Mouse (Mus musculus): Measurements from ENCODE around the gene Cbx4.

The Cbx4 gene

DNA sequence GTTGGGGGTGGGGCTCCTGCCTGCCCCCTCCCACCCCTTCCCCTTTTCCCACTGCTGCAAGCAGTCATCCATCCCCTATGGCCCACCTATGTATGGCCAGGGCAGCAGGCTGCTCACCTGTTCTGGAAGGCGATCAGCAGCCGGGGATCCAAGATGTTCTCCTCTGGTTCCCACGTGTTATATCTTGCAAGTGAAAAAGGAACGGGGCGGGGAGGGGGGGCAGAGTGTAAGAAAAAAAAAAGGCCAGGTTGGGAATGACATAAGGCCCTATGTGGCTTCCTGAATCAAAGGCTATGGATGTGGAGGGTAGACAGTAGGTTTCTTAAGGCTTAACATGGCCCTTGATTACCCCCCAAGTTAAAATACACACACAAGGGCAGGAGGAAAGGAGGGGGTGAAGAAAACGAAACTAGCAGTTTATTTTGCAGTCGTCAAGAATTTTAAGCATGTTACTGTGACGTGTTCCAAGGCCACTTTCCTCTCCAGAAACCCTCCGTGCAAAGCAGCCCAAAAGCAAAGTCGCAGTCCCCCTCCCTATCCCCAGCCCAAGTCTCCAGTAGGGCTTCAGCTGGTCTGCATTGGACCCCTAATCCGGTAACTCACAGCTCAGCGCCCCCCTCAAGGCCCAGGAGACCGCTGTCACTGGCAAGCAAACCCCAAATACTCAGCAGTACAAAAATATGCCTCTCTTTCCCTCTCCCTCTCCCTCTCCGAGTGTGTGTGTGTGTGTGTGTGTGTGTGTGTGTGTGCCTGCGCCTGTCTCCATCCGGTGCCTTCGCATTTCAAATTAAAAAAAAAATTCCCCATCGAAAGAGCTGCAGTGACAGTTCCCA, 1.4 kb downstream of the Cbx4 start:
- DNase-seq (ENCODE audit: low read depth, low spot score), result peak; percentile 28

DNA sequence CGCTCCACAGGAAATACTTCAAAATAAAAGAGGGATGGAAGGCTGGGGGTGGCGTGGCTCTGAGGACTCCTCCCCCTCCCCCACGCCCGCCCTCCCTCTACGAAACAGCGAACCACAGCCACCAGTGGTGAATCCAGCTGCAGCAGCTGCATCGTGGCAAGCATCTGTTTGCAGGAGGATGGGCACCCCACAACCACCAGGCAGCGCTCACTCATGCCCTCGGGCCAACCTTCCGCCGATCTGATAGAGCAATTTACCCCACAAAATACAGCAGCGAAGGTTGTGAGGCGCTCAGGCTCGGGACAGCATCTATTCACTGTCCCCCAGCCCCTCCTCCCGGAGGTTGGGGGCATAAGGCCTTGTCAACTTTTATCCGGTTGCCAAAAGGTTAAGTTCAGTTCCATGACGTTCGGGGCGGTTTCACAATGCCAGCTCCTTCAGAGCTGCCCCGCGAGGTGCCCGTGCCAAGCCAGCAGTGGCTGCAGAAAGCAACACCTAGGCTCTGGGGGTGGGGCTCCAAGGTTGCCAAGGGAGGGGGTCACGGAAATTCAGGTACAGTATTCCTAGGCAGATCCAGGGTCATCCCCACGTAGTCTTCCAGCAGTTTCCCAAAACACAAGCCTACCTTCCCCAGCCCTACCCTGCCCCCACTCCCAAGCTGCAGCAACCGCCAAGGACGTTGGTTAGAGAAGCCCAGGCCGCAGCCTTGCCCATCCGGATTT, 2.1 kb downstream of the Cbx4 start:
- DNase-seq (ENCODE audit: low read depth, low spot score), result no peak

DNA sequence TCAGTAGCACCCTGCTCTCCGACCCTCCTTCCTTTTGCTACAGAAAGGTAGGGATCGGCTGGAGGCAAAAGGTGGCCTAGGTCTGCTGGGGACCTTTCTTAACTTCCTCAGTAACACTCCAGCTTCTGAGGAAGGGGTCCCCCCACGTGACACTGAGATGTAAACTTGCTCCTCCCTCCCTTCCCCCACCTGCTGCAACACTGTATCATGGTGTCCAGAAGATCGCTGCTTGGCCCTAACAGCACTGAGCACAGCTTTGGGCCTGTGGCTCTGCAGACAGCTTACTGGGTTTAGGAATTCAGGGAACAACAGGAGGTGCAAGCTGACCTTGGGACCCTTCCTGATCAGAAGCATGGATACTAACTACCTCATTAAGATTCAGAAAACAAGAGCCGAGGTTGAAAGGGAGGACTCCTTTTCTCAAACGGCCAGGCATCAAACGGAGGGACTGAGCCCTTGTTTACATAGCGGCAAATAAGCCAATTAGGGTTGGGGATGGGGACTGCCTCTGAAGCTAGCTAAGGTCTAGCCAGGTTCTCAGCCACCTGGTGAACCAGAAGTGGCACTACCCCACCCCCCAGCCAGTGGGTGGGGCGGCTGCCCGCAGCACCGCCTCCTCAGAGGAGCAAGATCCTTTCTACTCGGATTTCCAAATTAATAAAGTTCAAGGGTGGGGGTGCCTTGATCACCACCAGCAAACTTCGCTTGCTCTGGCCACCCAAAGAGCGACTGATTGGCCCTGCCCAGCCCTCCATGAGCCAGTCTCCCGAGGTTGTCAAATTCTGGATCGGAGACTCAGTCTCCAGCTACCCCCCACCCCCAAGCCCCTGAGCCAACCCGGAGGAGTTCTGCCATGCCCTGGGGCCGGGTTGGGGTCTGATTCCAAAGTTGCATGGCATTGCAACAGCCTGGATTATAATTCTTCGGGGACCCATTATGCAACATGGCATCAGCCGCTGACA, 3.1 kb downstream of the Cbx4 start:
- no peak for DNase-seq (ENCODE audit: low read depth, low spot score)

DNA sequence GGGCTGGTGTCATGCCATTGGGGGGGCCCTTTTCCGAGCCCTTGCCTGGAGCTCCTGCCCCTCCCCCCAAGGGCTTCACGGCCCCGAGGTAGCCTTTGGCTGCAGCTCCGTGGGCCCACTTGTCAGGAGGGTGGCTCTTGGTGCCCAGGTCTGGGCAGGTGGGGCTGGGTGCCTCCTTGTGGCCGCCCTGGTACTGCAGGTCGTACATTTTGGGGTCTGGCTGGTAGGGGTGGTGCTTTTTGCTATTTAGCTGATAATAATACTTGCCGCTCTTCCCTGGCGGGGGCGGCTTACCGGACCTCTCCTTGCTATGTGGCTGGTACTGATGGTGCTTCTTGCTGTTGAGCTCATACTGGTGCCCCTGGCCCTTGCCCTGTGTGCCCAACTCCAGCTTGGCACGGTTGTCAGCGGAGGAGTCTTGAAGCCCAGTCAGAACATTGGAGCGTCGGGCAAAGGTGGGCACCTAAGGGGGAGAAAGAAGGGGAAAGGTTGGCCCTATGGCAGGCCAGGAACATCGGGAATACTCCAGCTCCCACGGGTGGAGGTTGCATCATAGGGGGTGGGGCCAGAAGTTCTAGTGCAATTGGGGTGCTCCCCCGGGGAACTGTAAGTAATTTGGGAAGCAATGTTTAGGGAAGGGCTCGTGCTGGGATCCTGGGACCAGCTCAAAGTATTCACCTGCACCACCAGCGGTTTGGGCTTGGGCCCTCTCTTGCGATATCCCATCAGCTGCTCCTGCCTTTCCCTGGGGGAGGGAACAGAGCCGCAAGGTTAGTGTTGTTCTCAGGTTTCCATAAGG, 4.0 kb downstream of the Cbx4 start:
- no peak for DNase-seq (ENCODE audit: low read depth, low spot score)

DNA sequence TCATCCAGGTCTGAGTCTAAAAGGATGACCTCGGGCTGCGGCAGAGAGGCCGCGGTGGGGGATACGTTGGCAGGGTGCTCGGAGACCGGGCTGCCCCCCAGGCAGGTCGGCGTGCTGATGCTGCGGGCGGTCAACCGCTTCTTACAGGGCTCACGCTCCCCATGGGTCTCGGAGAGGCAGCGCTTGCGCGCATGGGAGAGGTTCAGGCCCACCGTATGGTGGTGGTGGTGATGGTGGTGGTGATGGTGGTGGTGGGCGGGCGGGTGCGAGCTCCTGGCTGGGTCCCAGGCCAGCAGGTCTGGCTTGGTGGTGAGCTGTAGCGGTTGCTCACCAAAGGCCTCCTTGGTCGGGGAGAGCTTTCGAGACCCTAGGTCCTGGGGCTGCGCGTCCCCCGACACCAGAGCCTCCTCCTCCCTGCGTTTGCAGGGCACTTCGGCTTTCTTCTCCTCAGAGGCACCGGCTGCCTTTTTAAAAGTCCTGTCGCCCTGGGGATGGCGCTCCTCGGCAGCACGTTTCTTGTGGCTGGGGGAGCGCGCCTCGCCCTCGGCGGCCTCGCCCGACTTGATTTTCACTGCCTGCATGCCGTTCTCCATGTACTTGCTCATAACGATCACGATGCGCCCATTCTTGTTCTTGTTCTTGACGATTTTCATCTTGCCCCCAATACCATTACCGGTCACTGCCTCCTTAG, 4.7 kb downstream of the Cbx4 start:
- no peak for DNase-seq (ENCODE audit: low read depth, low spot score)

DNA sequence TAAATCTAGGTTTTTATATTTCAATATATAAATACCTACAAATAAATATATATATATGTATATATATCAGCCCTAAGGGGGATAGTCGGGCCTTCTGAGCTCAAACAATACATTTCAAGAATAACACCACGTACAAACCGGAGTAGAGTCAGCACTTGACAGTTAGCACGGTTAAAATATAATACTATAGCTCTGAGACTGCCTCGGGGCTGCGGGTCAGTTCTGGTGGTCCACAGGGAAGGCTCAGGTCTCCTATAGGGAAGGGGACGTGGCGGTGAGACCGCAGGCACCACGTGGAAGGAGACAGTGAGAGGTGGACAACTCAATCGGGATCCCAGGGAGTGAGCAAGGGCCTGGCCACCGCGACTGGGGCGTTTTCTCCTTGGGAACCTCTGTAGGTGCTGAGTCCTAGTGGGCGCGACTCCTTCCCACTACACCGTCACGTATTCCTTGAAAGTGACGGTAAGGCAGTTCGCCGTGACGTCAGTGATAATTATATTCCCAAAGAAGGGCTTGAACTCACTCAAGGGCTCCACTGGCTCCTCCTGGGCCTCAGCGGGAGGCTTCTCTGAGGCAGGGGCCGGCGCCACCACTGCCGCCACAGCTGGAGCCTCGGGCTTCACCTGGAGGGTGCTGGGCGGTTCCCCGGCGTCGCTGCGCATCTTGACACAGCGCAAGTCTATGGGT, 5.4 kb downstream of the Cbx4 start:
- no peak for DNase-seq (ENCODE audit: low read depth, low spot score)

DNA sequence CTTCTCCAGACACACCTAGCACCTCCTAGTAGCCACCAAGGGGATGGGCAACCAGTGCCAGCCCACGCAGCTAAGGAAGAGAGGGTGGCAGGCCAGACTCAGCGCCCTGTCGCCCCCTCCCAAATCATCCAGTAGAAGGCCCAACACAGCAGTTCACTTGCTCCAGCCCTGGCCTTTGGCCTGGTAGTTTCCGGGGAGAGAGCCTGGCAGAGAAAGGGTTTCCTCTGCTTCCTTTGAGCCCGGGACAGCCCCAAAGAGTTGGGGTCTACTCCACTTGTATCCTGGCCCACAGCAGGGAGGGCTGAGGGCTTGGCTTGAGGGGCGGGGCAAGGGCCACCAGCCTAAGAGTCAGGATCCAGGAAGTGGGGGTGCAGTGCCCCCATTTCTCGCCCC, 6.6 kb downstream of the Cbx4 start:
- DNase-seq (ENCODE audit: low read depth, low spot score), result no peak

DNA sequence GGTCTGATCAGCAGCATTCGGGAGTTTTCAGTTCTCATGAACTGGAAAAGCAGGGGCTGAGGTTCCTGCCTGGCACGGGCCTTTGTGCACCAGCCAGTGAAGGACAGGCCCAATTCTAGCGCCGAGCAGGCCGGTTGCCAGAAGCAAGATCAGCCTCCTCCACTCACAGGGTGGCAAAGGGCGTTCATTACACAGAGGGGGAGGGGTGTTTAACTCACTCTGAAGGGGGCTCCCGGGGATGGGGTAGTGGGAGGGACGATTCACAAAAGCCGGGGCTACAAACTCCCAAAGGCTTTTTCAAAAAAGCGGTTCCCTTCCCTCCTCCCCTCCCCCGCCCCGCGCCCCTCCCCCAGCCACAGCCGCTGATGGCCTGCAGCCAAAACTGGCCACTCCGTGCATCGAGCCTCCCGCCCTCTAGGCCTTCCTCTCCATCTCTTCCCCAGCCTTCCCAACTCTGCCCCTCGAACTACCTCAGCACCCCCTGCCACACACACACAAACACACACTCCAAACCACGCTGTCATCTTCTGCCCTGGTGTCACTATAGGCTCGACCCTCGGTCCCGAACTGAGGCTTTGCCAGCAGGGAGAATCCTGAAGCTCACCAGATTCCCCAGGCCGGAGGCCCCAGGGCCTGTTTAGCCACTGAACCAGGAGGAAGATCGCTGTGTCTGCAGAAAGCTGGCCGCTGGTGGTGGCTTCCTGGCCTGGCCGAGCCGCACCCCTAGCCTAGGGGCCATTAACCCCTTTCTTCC, 7.2 kb downstream of the Cbx4 start:
- no peak for DNase-seq (ENCODE audit: low read depth, low spot score)

DNA sequence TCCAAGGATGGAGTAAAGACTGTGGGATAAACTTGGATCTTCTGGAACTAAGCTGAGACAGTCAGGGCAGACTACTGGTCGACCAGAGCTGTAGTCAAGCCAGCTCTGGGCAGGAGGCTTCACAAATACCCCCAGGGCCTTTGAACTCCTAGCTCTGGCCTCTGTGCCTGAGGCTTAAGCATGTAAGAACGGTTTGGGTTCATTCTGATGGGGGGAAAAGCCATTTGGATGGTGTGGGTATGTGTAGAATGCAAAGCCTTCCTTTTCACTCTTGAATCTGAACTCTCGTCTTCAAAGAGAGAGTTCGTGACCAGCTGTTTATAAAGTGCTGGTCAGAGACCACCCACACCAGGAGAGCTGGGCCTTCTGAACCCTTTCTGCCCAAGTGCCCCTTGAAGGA, 8.3 kb downstream of the Cbx4 start:
- no peak for DNase-seq (ENCODE audit: low read depth, low spot score)

DNA sequence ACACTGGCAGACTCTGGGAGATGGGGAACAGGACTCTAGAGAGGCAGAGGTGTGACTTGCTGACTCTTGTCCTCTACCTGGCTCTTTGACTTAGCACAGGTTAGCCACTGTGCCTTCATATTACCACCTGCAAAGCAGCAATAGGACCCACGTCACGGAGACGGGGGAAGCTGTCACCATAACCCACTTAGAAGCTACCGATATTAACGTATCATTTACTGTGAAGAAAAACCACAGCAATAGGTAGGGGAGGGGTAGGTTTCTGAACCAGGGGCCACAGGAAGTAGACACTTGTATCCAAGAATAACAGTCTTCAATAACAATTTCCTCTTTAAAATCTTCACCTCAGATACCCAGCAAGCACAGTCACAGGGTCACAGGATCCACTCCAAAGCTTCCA, 10.2 kb downstream of the Cbx4 start:
- no peak for DNase-seq (ENCODE audit: low read depth, low spot score)

DNA sequence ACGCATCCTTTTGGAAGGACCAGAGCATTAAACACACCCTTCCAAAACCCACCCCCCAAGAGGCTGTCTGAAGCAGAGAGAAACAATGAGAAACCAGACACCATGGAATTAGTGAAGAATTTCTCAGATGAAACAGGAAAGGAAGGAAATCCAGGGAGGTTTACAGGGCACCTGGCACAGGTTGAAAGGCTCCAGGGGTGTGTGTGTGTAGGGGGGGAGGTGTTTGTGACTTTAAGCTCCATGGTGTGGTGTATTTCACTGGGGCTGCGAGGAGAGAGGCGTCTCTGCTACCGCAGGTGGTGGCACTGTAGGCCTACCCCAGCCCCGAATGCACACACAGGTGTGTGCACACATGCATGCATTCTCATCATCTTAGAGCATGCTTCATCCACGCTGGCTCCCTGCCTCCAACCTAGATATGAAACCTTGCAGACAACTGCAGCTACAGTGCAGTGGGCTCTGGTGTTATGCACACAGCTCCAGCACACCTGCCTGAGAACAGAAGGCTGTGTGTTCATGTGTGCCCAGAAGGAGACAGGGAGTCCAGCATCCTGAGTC, 12.1 kb downstream of the Cbx4 start:
- DNase-seq (ENCODE audit: low read depth, low spot score), result no peak

DNA sequence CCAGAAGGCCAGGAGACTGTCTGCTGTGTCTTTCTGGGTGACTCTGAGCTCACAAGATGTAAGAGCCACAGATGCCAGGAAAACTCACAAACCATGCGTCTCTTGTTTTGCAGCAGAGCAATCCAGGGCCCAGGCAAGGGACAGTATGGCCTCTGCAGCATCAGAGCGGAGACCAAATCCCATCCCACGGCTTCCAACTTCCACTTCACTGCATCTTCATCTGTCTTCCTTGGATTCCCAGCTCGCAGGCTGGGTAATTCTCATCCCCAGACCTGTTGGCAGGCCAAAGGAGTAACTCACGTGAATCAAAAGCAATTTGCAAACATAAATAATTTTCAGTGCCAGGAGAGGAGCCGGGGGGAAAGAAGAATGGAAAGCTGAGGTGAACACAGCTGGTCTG, 13.0 kb downstream of the Cbx4 start:
- no peak for DNase-seq (ENCODE audit: low read depth, low spot score)

DNA sequence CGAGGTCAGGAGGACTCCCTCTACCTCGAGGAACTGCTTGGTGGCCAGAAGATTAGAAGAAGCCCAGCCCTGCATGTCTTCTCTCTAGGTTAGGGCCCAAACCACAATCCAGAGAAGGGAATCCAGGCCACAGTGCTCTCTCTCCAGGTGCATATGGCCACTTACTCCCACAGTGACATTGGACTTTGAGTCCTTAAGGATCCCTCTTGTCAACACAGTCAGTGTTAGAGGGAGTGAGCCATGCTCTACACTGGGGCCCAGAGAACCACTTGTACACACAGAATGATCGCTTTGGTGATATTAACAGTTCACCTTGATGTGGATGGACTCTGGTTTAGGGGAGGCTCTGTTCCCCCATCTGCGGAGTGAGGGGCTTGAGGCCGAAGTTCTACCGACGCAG, 13.8 kb downstream of the Cbx4 start:
- DNase-seq (ENCODE audit: low read depth, low spot score), result no peak

DNA sequence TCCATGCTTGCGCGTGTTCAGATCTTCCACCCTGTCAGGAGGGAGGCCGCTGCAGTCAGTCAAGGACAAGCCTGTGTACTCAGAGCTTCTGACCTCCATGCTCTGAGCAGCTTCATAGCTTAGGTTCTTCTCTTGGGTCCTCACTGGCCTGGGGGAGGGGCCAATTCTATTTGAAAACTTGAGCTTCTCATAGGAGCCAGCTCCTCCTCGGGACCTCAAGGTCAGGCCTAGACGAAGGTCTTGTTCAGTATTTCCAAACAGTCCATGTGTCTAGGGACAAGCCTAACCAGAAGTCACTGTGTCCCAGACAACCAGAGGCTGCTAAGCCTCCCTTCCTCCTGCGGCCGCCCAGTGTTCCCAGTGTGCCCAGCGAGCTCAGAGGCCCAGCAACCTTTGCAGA, 19.2 kb downstream of the Cbx4 start:
- no peak for DNase-seq (ENCODE audit: low read depth, low spot score)

DNA sequence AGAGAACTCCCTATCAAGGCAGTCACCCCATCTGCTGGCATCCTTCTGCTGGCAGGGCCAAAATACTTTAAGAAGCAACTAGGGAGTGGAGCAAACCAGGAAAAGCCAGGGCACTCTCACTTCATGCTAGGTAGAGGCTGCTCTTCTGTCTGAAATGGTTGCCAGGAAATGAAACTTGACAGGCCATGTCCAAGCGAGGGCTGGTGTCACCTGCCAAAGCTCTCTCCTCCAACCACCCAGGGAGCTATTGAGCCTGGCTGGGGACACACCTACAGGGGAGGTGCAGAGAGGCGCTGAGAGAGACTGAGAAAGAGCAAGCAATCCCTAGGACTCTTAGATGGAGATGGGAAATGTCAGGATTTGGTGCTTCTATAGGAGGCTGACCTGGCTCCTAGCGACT, 26.8 kb downstream of the Cbx4 start:
- no peak for DNase-seq (ENCODE audit: low read depth, low spot score)

DNA sequence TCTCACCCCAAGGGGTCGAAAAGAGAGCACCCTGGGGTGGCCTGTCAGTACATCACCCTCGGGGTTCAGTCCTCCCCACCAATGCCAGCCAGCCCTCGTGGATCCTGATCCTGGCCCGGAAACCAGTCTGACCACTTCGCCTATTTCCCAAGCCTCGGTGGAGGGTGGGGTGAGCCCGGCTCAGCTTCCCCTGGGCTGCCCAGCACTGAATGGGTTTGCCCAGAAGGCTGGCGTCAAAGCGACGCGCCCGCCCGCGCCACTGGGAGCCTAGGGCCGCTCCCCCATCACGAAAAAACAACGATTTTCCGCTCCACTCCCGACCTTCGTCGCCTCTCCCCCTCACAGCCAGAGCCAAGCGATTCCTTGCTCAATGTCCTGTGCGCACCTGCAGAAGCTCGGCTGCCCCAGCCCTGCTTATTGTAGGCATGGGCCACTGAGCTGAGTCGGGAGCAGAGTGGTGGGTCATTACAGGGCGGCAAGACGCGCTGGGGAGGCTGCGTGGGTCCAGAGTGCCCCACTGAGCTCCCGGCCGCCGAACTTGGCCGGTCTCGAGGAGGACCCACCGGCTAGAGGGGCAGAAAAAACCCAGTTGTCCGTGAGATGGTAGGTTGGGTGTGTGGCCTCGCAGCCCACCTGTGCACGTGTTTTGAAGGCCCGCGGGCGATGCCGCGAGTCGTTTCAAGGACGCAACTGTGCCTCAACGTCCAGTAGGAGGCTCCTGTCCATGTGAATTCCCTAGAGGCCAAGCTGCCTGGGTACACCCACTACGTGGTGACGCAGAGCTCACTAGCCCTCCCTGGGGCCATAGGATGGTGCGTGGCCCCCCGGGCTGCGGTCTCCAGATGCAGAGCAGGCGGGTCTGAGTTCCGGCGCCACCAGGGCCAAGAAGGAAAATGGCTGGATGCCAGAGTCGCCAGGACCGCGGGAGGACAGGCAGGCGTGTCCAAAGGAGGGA, 27.7 kb downstream of the Cbx4 start:
- DNase-seq (ENCODE audit: low read depth, low spot score), result no peak

DNA sequence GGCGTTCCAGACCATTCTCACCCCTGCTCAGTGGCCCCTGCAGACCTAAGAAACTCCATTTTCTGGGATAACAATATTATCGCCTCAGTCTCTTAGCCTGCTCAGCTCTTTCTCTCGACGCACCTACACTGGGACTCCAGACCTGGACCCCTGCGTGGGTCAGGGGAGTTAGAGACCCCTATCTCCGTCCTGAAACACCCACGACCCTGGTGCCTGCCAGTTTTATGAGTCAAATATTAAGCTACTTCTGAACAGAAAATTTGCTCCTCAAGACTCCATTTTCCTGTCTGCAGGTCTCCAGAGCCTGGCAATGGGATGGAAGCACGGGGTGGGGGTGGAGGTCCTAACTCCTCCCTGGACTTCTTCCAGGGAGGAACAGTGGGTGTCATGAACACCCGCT, 28.7 kb downstream of the Cbx4 start:
- DNase-seq (ENCODE audit: low read depth, low spot score), result no peak
